Mouse (Mus musculus): ENCODE data around the gene Gipc3. TPM values are rescaled to one million over a fixed set of nuclear protein-coding genes. Genes with fewer than 3 reads are reported as not detected.

Gipc3 gene
- total RNA-seq, 2 experiments from 2014 or later = 0.96 to 1.3 TPM

DNA sequence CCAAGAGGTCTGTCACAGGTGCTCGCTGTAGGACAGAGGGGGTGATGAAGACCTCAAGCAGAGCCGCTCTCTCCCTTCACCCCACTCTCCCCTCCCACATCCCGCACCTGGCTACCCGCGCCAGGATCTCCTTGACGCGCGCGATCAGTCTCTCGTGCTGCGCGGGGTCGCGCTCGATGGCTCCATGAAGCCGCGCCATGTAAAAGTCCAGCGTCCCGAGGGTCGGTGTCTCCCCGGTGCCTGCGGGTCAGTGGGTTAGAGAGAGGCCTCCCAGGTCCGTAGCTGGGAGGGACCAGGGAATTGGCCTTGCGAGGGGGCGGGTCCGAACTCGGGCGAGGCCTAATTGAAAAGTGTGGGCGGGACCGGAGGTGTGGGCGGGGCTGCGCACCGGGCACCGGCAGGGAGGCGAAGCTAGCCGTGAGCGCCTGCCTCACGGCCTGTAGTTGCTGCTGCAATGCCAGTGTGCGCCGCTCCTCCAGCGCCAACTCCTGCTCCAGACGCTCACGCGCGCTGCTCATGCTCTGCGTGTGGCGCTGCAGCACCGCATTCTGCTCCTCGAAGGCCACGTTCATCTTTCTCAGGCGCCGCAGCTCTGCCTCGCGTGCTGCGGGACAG is 3.5 kb upstream of the Gipc3 start:
- DNase-seq = peak; percentile 38

GRCm38 (mm10) chr10:81345162-81345534 is 2.1 kb upstream of the Gipc3 start:
- DNase-seq = no peak

DNA sequence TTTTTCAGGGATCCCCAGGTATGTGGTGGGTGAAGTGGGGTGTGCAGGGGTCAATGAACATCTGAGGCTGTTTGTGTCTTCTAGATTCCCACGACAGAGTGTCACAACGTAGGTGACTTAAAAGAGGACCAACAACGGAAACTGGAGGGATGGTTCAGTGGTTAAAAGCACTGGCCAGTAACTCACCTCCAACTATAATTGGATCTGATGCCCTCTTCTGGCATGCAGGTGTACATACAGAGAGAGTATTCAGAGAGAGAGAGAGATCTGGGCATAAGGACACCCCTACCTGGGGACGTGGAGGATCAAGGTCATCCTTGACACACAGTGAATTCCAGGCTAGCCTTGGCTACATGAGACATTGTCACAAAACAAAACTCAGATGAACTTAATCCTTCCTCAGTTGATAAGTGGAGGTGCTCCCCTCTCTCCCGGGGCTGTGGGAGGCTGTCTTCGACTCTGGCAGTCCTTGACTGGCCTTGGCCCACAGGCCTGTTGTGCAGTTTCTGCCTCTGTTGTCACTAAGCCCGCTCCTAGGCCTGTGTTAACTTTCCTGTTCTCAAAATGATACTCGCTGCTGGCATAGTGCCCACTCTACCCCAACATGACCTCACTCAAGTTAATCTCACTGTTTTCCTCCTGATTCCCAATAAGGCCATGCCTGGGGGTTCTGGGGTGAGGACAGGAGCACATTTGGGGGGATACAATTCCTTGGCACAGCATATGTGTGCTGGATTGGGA is 1.5 kb upstream of the Gipc3 start:
- DNase-seq = peak; percentile 46

DNA sequence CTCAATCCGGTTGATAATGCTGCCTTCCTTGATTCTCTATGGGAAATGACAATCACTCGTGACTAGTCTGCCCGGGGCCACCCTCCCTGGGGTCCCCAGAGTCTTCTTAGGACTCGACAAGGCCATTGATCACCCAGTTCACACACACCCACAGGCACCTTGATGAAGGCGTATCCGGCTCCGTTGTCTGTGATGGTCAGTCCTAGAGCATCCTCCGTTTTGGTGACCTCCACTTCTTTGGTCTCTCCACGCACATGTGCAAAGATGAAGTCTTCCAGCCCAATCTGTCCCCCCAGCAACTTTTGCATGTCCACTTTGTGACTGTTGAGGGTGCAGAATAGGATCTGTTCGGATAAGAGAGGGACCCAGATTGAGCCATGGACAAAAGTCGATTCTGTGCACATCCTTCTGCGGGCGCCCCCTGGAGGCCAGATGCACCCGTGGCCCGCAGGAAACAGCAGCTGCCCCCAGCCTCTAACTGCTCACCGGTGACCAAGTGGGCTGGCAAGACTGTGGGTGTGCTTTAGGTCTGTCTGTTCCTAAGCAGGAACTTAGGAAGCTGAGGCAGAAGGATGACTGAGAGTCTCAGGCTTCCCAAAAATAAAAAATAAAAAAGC is 1.6 kb downstream of the Gipc3 start:
- DNase-seq = peak; percentile 84

DNA sequence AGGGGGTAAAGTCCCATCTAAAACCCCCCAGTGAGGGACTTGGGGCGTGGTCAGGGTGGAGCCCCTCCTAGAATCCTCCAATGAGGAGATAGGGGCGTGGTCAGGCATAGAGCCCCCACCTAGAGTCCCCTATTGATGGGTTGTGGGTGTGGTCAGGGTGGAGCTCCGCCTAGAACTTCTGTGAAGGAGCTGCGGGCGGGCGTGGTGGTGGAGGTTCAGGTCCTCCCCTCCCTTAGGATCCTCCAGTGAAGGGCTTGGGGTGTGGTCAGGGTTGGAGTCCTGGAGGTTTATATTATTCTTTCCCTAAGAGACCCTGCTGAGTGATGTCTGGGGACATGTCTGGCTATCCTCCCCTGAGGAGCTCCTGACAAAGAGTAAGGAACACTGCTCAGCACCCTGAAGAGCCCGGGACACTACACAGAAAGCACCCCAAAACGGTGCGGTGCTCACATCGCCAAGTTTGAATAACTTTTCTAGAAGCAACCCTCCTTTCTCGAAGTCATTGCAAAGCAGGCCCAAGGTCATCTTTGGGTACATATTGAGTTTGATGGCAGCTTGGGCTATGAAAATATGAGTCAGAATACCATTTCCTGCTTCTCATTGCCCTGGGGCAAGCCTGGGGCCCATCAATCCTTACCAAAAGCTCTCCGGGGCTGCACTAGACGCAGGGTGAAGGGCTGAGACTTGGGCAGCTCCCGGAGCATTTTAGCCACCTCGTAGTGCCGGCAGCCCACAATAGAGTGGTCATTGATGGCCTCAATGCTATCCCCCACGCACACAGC is 2.3 kb downstream of the Gipc3 start:
- DNase-seq = no peak

DNA sequence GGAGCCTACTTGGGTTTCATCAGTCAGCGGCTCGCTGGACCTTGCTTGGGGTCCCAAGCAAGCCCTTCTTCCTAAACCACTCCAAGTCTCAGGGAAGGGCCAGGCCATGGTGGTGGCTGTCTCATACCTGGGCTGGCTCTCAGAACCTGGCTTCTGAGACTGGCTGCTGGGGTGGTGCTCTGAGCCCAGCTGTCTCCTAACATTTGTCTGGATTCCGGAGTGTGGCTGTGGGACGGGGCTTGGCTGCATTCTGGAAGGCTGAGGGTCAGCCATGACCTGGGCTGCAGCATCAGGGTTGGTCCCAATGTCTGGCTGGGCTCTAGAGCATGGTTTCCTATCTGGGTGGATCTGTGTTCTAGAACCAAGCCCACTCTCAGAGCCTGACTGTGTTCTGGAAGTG is 6.5 kb downstream of the Gipc3 start:
- DNase-seq = no peak

DNA sequence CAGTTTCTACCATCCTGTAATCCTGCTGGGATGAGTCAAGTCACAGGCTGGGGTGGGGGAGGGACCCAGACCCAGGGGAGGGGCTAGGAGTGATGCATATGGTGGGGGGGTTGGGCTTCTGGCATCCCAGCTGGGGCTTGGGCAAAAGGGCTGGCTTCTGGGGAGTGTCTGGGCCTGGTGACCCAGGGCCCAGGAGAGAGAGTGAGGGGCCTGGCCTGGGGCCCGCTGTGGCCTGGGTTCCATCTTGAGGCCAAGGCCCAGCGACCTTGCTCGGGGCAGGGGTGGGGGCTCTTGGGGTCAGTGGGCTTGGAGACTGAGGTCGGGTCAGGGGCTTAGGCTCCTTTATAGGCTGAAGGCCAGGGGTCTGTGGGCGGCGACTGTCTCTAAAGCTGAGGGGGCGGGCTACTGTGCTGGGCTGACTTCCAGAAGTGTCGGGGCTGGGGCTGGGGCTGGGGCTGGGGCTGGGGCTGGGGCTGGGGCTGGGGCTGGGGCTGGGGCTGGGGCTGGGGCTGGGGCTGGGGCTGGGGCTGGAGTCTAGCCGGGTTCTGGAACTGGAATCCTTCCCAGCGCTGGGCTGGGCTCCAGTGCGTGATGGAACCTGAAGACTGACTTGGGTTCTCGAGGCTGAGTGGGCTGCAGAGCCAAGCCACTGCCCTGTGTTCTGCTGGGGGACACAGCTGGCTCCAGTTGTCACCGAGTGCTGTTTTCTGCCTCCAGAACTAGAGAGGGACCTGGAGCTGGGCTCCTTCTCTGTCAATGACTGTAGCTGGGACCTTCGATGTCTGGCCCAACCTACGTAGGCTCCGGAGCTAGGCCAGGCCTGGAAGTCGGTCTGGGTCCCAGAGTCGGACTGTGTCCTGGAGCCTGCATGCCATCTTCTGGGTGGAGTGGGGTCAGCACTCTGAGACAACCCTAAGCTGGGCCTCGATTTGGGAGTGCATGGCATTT is 7.4 kb downstream of the Gipc3 start:
- peak; percentile 59 for DNase-seq

- DNase-seq = no peak
These were observed 8.7 kb downstream of the Gipc3 start for GRCm38 (mm10) chr10:81334324-81334723.

- DNase-seq = no peak
These were observed 10.8 kb downstream of the Gipc3 start for GRCm38 (mm10) chr10:81332277-81332676.

DNA sequence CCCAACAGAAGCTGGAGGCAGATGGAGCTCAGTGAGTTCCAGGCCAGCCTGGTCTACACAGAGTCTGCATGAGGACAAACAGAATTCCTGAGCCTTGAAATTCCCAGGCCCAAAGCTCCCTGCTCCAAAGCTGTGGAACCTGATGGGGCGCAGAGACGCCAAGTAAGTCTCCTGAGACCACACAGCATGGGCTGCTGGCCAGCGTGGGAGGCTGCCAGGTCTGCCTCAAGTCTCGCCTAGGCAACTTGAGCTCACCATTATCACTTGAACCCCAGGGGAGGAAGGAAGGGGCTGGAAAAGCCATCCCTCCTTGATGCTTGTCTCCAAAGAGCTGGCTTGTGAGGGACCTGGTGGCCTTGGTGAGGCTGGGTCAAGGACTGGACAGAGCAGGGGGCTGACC is 13.1 kb downstream of the Gipc3 start:
- DNase-seq = no peak

DNA sequence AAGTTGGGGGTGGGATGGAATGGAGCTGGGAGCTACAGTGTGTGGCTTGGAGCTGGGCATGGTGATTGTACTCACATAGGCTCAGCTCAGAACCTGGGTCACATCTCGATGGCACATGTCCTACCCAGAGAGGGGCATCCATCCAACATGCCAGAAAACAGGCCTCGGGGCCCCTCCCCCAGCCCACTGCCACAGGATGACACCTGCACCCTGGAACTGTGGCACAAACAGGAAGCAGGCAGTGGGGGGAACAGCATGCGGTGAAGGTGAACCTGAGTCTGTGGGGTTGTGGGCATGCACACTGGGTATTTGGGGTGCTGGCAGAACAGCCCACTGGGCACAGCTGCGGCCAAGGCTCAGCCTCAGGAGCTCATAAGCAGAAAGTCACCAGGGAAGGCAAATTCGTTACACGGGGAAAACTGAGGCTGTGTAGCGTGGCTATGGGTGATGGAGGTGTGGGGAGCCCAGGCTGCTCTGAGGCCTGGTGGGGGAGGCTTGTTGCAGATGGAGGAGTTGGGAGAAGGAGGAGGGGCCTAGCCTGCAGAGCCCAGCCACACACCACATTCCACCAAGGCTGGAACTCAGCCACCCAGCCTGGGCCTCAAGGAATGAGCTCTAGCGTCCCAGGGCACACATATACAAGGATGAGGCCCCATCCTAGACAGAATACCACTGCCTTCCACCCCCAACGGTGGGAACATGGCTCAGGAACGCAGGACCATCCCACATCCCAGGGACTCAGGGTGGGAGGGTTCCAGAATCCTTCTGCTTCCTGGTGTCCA is 13.7 kb downstream of the Gipc3 start:
- peak; percentile 55 for DNase-seq

DNA sequence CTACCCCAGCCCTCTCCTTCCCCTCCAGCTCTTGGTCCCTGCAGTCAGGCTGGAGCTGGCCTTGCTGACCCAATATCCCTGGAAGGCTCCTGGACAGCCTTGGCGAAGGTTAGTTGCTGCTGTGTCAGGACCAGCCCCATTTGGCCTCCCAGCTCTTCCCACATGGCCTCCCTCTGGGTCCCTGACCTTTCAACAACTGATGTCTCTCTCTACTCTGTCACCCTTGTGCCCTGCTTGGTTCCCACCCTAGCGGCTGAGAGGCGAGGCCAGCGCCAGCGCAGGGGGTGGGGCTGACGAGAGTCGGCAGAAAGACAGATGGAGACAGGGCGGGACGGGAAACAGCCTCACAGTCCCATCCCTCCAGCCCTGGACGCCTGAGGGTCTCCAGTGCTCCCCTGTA is 14.7 kb downstream of the Gipc3 start, which contains the start of gene Tbxa2r:
Tbxa2r (plus strand) TSS at position 346 of the 400 bp plus-strand sequence.
- peak; percentile 58 for DNase-seq

DNA sequence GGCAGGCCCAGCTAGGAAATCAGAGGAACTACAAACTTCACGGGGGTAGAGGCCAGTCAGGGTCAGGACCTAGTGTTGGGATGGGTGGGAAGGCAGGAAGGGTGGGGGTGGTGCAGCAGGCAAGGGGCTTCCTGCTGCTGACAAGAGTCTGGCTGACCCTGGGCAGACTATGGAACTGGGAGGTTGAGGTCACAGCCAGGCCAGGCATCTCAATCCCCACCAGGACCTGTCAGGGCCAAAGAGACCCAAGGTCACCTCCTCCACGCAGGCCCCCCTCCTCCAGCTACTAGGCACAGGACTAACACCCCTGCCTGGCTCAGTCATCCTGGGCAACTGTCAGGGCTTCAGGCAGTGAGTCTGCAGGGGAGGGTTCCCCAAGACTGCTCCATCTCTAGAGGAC is 15.1 kb downstream of the Gipc3 start:
- no peak for DNase-seq

DNA sequence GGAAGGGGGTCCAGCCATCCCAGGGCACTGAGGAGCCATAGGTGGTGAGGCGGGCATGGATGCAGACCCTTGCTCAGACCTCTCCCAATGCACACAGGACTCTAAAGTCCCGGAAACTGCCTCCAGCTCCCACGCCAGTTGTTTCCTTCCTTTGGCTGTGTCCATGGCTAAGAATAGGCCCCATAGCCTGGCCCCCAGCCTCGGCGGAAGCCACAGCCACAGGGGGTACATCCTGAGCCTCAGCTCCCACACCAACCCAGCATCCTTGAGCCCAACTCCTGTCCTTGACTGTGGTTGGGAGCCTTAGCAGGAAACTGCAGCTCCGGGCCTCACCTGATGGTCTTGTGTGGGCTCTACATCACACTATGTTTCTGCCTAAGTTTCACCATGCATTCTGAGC is 16.2 kb downstream of the Gipc3 start:
- DNase-seq = no peak

DNA sequence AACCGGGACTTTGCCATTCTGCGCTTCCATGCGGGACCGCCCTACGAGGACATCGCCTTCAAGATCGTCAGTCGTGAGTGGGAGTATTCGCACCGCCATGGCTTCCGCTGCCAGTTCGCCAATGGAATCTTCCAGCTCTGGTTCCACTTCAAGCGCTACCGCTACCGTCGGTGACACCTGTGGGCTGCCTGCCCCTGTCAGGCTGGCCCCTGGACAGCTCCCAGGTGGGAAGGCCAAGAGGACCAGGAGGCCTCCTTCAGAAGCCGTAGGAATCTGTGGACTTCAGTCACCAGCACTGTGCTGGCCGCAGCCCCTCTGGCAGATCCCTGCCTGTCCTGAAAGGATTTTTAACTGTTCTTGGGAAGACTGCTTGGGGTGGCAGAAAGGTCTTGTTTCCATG is 17.3 kb downstream of the Gipc3 start:
- no peak for DNase-seq

DNA sequence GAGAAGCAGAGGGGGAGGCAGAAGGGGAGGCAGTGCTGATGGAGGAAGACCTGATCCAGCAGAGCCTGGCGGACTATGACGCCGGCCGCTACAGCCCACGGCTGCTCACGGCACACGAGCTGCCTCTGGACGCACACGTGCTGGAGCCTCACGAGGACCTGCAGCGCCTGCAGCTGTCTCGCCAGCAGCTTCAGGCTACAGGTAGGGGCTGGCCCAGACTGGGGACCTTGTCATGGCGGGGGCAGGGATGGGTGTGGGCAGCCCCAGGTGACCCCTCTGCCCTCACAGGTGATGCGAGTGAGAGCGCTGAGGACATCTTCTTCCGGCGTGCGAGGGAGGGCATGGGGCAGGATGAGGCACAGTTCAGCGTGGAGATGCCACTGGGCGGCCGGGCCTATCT is 17.9 kb downstream of the Gipc3 start:
- DNase-seq = no peak

- no peak for DNase-seq
These were observed 19.1 kb downstream of the Gipc3 start for GRCm38 (mm10) chr10:81323791-81324530.

GRCm38 (mm10) chr10:81323141-81323775 is 19.8 kb downstream of the Gipc3 start:
- DNase-seq = no peak

DNA sequence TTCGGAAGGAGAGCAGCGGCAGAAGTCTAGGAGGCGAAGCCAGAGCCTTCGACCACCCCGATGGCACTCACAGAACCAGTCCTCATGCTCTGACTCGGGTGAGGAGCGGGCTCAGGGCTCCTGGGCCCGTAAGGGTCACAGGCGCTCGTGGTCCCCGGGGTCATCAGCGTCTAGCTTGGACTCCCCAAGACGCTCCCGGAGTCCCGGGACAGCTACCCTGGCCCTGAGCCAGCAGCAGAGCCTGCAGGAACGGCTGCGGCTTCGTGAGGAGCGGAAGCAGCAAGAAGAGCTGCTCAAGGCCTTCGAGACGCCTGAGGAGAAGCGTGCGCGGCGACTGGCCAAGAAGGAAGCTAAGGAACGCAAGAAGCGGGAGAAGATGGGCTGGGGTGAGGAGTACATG is 20.6 kb downstream of the Gipc3 start:
- DNase-seq = no peak

GRCm38 (mm10) chr10:81321436-81321835 is 21.6 kb downstream of the Gipc3 start:
- DNase-seq = no peak

All from gastrocnemius, postnatal 10 days (tissue).